Mouse (Mus musculus): ENCODE results near the gene Plpp3. TPM values are rescaled to one million over a fixed set of nuclear protein-coding genes. Genes with fewer than 3 reads are reported as not detected.
"Not testable (repeated sequence)": the region's sequence is repeated elsewhere in the genome, so short reads cannot be mapped to it uniquely, and the experiment has no call there.

Gene Plpp3
- total RNA-seq, 2 experiments from 2014 or later, result 65.1 to 71.3 TPM

- intact Hi-C loops (cut with DNase I), result no loop called here
Observed at GRCm38 (mm10) chr4:105253453-105254341, 96.5 kb downstream of the Plpp3 start.

GRCm38 (mm10) chr4:105254365-105254764 lies 97.2 kb downstream of the Plpp3 start:
- no peak for DNase-seq
- intact Hi-C loops (cut with DNase I), result no loop called here

More at GRCm38 (mm10) chr4:105253453-105254341, 96.5 kb downstream of the Plpp3 start:
- no peak for DNase-seq

GRCm38 (mm10) chr4:105255185-105255584 lies 98.0 kb downstream of the Plpp3 start:
- intact Hi-C loops (cut with DNase I), result no loop called here

GRCm38 (mm10) chr4:105257667-105258560 lies 100.8 kb downstream of the Plpp3 start:
- intact Hi-C loops (cut with DNase I), result no loop called here
- no peak for DNase-seq

More at GRCm38 (mm10) chr4:105255185-105255584, 98.0 kb downstream of the Plpp3 start:
- DNase-seq, result no peak

- DNase-seq, result no peak
- intact Hi-C loops (cut with DNase I), result no loop called here
Observed at GRCm38 (mm10) chr4:105260385-105260784, 103.2 kb downstream of the Plpp3 start.

- intact Hi-C loops (cut with DNase I), result no loop called here
- DNase-seq, result no peak
Observed at GRCm38 (mm10) chr4:105260893-105261769, 104.0 kb downstream of the Plpp3 start.

GRCm38 (mm10) chr4:105262358-105262757 lies 105.2 kb downstream of the Plpp3 start:
- no peak for DNase-seq
- intact Hi-C loops (cut with DNase I), result no loop called here

- DNase-seq, result no peak
- intact Hi-C loops (cut with DNase I), result no loop called here
Observed at GRCm38 (mm10) chr4:105263600-105263999, 106.5 kb downstream of the Plpp3 start.

GRCm38 (mm10) chr4:105265041-105265440 lies 107.9 kb downstream of the Plpp3 start:
- no peak for DNase-seq
- intact Hi-C loops (cut with DNase I), result no loop called here

GRCm38 (mm10) chr4:105265678-105266077 lies 108.5 kb downstream of the Plpp3 start:
- DNase-seq, result no peak
- intact Hi-C loops (cut with DNase I), result no loop called here

GRCm38 (mm10) chr4:105268202-105268730 lies 111.1 kb downstream of the Plpp3 start:
- no peak for DNase-seq
- intact Hi-C loops (cut with DNase I), result no loop called here

GRCm38 (mm10) chr4:105269398-105269797 lies 112.3 kb downstream of the Plpp3 start:
- intact Hi-C loops (cut with DNase I); DNase-seq: not testable (repeated sequence)

- no peak for DNase-seq
- intact Hi-C loops (cut with DNase I), result no loop called here
Observed at GRCm38 (mm10) chr4:105271166-105271565, 114.0 kb downstream of the Plpp3 start.

GRCm38 (mm10) chr4:105273034-105273433 lies 115.9 kb downstream of the Plpp3 start:
- intact Hi-C loops (cut with DNase I), result no loop called here
- DNase-seq, result no peak

GRCm38 (mm10) chr4:105273486-105273885 lies 116.3 kb downstream of the Plpp3 start:
- DNase-seq, result no peak
- intact Hi-C loops (cut with DNase I), result no loop called here

GRCm38 (mm10) chr4:105275616-105276015 lies 118.5 kb downstream of the Plpp3 start:
- no peak for DNase-seq
- intact Hi-C loops (cut with DNase I), result no loop called here

GRCm38 (mm10) chr4:105276062-105276795 lies 119.1 kb downstream of the Plpp3 start:
- intact Hi-C loops (cut with DNase I), result no loop called here

GRCm38 (mm10) chr4:105278161-105278560 lies 121.0 kb downstream of the Plpp3 start:
- intact Hi-C loops (cut with DNase I), result no loop called here

More at GRCm38 (mm10) chr4:105276062-105276795, 119.1 kb downstream of the Plpp3 start:
- DNase-seq, result no peak

More at GRCm38 (mm10) chr4:105278161-105278560, 121.0 kb downstream of the Plpp3 start:
- no peak for DNase-seq
